Mouse (Mus musculus) intestine, embryonic 15.5 days (tissue): Measurements from ENCODE around the gene Syce3. TPM values are rescaled to one million over a fixed set of nuclear protein-coding genes. Genes with fewer than 3 reads are reported as not detected.
"Not testable (repeated sequence)": the region's sequence is repeated elsewhere in the genome, so short reads cannot be mapped to it uniquely, and the experiment has no call there.

Experiments
- ATAC-seq: fragments of 200-750 bp; cut with Nextera tagmentation; 2 replicates; pipeline ENCODE4 v1.8.0; 2017; ENCODE audit warnings: moderate TSS enrichment, moderate library complexity
- H3K27ac ChIP-seq: fragments of 300-500 bp; sonication (generic); 2 replicates; pipeline ENCODE4 v1.5.1; 2015; ENCODE audit warnings: mild to moderate bottlenecking, inconsistent platforms
- H3K27me3 ChIP-seq: fragments of 300-500 bp; sonication (generic); replicated peaks from 2 replicates; pipeline ENCODE4 v1.6.1; 2015; ENCODE audit warnings: inconsistent platforms
- H3K36me3 ChIP-seq: fragments of 300-500 bp; sonication (generic); 2 replicates; pipeline ENCODE4 v1.6.1; 2015; ENCODE audit warnings: inconsistent platforms
- H3K4me1 ChIP-seq: fragments of 300-500 bp; sonication (generic); replicated peaks from 2 replicates; pipeline ENCODE4 v1.6.1; 2015; ENCODE audit warnings: inconsistent platforms
- H3K4me2 ChIP-seq: fragments of 300-500 bp; sonication (generic); replicated peaks from 2 replicates; pipeline ENCODE4 v1.6.1; 2015; ENCODE audit warnings: mild to moderate bottlenecking, inconsistent platforms
- H3K4me3 ChIP-seq: fragments of 300-500 bp; sonication (generic); replicated peaks from 2 replicates; pipeline ENCODE4 v1.5.1; 2015; ENCODE audit warnings: inconsistent platforms
- H3K9ac ChIP-seq: fragments of 300-500 bp; sonication (generic); 2 replicates; pipeline ENCODE4 v1.6.1; 2015; ENCODE audit warnings: inconsistent platforms
- H3K9me3 ChIP-seq: fragments of 300-500 bp; sonication (generic); 2 replicates; pipeline ENCODE4 v1.6.1; 2016; ENCODE audit warnings: inconsistent platforms
- WGBS: fragments of 180-500 bp; shearing (Covaris S2); methylation state at CpG from one replicate; pipeline ENCODE4 v1.1.7; 2015; 5-methylcytosine and 5-hydroxymethylcytosine counted together
- polyA plus RNA-seq: library from polyadenylated mRNA; unstranded; fragments of >200 nt; fragmentation: Nextera tagmentation; extraction: Ambion mirVana; gene quantifications from 2 replicates; pipeline ENCODE4 v1.2.1, GENCODE M21; 2015

Gene Syce3
- polyA plus RNA-seq, 1 experiment from 2014 or later = not detected

DNA sequence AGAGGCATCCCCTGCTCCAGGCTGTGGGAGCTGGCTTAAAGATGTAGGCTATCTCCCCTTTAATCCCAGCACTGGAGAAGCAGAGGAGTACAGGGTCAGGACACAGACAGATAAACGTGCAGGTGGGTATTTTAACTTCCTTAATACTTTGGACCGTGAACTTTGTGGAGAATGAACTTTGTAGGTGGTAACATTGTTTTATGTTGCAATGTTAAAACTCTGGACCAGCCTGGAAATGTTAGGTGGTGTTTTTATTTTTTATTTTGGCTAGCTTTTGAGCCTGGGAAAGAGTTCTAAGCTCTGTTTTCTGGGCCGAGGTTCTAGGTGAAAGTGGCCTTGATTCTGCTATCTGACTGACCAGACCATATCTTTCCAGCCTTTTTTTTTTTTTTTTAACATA, 21.0 kb upstream of the Syce3 start:
- Histone ChIP-seq H3K9ac (no peak overlapping the region), H3K27me3 (no peaks in the 10 kb centered on the region), H3K4me2 (no peak overlapping the region), H3K4me3 (no peak overlapping the region), H3K9me3 (no peaks in the 10 kb centered on the region), H3K4me1 (0 out of 2 replicates have a peak, but pooled peaks cover 4% of the 10 kb centered on the region), H3K27ac (no peak overlapping the region), H3K36me3 (peaks cover 13% of the 10 kb centered on the region)
- no peak for ATAC-seq
- 75% methylated on average over 3 of the region's 3 CpGs for WGBS

DNA sequence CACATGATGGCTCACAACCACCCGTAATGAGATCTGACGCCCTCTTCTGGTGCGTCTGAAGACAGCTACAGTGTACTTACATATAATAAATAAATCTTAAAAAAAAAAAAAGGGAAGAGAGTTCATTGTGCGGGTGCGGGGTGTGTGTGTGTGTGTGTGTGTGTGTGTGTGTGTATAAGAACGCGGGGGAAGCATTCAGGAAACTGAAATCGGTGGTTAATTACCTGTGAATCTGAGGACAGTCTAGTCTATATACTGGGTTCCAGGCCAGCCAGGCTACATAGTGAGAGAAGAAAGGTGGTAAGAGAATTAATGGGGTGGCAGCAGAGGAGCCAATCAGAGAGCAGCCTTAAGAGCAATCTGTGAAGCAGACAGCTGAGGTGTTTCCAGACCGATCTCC, 20.5 kb upstream of the Syce3 start:
- WGBS = 67% methylated on average over 9 of the region's 9 CpGs
- not testable (repeated sequence) for ATAC-seq, H3K27ac ChIP-seq, H3K9ac ChIP-seq, H3K4me2 ChIP-seq, H3K4me1 ChIP-seq, H3K27me3 ChIP-seq, H3K9me3 ChIP-seq, H3K4me3 ChIP-seq
- peaks cover 15% of the 10 kb centered on the region for H3K36me3 ChIP-seq

DNA sequence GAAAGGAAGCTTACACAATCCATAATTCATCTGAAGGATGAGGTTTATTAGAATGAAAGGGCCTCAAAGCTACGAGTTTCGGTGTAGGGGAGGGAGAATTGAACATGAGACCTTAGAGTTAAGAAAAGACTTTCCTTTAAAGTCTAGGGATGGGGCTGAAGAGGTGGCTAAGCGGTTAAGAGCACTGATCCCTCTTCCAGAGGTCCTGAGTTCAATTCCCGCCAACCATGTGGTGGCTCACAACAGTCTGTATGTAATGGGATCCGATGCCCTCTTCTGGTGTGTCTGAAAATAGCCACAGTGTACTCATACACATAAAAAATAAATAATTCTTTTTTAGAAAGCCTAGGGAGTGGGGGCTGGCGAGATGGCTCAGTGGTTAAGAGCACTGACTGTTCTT, 20.0 kb upstream of the Syce3 start:
- peak overlapping the region; percentile 81 for H3K4me3 ChIP-seq
- 0 out of 2 replicates have a peak, but pooled peaks cover 4% of the 10 kb centered on the region for H3K4me1 ChIP-seq
- peak overlapping the region; percentile 83 for H3K9ac ChIP-seq
- H3K27ac ChIP-seq = peak overlapping the region; percentile 99
- peaks cover 15% of the 10 kb centered on the region for H3K36me3 ChIP-seq
- 54% methylated on average over 6 of the region's 6 CpGs for WGBS
- no peak for ATAC-seq
- no peaks in the 10 kb centered on the region for H3K27me3 ChIP-seq
- no peaks in the 10 kb centered on the region for H3K9me3 ChIP-seq
- H3K4me2 ChIP-seq = peak overlapping the region; percentile 88

DNA sequence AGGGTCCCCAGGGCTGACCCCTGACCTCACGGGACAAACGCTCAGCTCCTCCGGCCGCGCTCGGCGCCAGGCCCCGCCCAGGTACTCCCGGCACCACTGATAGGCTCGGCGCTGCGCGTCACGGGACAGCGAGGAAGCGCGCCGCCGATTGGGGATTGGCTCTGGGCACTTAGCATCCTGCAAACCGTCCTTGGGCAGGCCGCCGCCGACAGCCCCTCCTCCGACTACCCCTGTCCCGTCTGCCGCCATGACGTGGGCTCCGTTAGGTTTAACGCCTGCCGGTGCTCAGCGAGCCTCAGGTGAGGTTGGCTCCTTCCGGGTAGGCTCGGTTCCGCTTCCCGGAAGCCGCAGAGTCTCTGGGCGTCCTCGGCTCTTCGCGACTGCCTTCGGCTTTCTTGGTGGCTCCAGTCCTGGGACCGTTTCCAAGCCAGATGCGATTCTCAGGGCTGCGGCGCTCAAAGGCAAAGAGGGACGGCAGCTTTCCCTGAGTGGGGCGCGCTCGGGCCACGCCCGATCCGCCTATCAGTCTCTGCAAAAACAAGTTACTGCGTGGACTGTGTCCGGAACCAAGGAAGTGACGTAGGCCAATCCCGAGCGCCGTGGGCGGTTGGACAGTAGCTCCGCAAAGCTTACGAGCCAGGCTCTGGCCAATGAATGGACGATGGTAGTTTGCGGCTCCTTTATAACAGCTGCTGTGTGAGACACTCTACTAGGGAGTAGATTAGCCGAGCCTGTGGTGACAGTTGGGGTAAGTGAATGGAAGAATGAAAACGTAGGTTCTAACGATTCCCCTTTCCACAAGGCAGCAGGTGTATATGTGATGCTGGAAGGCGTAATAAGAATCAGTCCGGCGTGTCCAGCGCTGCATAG, 19.3 kb upstream of the Syce3 start, which contains the start of the genes C730034F03Rik, Gm44502 and Chkb:
Gene C730034F03Rik, plus strand, starts transcription at position 238 of the 870 bp plus-strand sequence.
Gene Gm44502, minus strand, starts transcription at position 345 of the 870 bp plus-strand sequence.
Gene Chkb, minus strand, starts transcription at position 557 of the 870 bp plus-strand sequence.
- ATAC-seq = peak; percentile 96
- peak within 1 kb of the TSS; percentile 88 for H3K4me2 ChIP-seq
- no peaks in the 10 kb centered on the region for H3K27me3 ChIP-seq
- peak within 1 kb of the TSS; percentile 81 for H3K4me3 ChIP-seq
- H3K9me3 ChIP-seq = no peaks in the 10 kb centered on the region
- peaks cover 15% of the 10 kb centered on the region for H3K36me3 ChIP-seq
- H3K4me1 ChIP-seq = 0 out of 2 replicates have a peak, but pooled peaks cover 4% of the 10 kb centered on the region
- H3K9ac ChIP-seq = peak within 1 kb of the TSS; percentile 83
- H3K27ac ChIP-seq = peak within 1 kb of the TSS; percentile 99
- WGBS = under 1% methylated on average over 70 of the region's 70 CpGs

DNA sequence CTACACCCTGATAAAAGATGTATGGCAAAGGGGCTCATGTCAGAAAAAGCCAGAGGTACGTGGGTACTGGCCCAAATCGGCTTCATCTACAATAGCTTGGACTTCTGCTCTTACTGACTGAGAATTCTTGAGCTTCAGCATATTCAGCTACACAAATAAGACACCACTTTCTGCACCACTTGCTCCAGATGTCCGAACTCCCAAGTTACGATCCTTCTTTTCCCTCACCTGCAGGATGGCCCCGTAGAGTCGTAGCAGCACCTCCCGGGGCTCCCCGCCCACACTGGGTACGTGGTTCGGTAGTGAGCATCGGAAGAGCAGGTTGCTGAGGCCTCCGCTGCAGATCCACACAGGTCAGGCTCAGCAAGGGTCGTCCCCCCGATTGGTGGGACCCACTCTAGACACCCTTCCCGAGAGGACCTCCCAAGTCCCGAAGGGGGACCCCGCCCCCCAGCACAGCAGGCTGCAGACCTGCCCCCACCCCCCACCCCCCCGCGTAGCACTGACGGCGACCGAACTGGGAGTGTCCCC, 18.6 kb upstream of the Syce3 start:
- Histone ChIP-seq H3K4me3 (peak overlapping the region; percentile 81), H3K36me3 (peaks cover 15% of the 10 kb centered on the region), H3K9me3 (no peaks in the 10 kb centered on the region), H3K27me3 (no peaks in the 10 kb centered on the region), H3K4me1 (0 out of 2 replicates have a peak, but pooled peaks cover 4% of the 10 kb centered on the region), H3K4me2 (peak overlapping the region; percentile 88), H3K27ac (peak overlapping the region; percentile 99; the same call in 1 of the 2 replicates), H3K9ac (peak overlapping the region; percentile 83)
- ATAC-seq = peak; percentile 44
- 5% methylated on average over 22 of the region's 22 CpGs for WGBS

DNA sequence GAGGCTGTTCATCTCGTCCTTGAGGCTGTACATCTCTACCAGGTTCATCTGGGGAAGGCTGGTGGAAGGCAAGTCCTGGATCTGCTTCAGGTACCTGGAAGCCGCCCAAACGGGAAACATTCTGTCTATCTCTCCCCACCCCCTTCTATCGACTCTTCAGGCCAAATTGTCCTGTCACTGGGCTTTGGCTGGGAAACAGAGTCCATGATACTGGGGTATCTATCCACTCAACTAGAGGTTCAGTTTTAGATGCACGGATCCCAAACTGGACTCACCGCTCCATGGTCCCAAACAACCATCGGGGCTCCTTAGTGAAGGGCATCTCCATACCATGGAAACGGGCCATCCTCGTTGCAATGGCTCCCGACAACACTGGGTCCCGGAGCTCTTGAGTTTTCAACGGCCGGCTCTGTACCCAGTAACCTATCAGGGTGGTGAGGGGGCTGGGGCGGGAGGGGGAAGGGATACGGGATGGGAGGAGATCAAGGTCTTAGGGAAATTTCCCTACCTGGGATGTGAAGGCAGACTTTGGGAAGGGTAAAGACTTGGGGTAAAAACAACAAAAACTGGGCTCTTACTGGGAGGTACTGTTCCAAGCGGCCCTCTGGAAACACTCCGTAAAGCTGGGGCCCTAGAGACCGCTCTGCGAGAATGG, 18.0 kb upstream of the Syce3 start:
- 0 out of 2 replicates have a peak, but pooled peaks cover 4% of the 10 kb centered on the region for H3K4me1 ChIP-seq
- H3K9me3 ChIP-seq = no peaks in the 10 kb centered on the region
- H3K4me2 ChIP-seq = peak overlapping the region; percentile 88
- H3K9ac ChIP-seq = peak overlapping the region; percentile 83
- H3K36me3 ChIP-seq = peaks cover 15% of the 10 kb centered on the region
- no peak for ATAC-seq
- peak overlapping the region; percentile 81 for H3K4me3 ChIP-seq
- no peak overlapping the region for H3K27ac ChIP-seq
- H3K27me3 ChIP-seq = no peaks in the 10 kb centered on the region
- 84% methylated on average over 19 of the region's 19 CpGs for WGBS

DNA sequence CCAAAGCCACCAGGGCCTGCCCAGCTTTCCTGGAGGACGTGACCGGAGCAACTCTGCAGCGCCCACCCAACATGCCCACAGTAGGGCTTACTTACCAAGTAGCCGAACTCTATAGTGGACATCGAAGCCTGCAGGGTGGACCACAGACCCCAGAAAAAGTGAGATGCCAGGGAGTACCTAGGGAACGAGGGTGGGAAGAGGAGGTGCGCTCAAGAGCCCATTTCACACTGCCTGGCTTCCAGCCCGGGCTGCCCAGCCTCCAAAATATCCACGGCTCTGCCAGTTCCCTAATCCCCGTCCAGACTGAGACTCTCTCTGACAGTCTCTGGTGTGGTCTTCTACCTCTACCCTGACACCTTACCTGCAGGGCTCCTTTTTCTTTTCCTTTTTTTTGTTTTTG, 16.4 kb upstream of the Syce3 start:
- no peak overlapping the region for H3K27ac ChIP-seq
- 0 out of 2 replicates have a peak, but pooled peaks cover 4% of the 10 kb centered on the region for H3K4me1 ChIP-seq
- H3K9ac ChIP-seq = no peak overlapping the region
- ATAC-seq = no peak
- 90% methylated on average over 10 of the region's 10 CpGs for WGBS
- H3K4me2 ChIP-seq = no peak overlapping the region
- no peaks in the 10 kb centered on the region for H3K9me3 ChIP-seq
- H3K27me3 ChIP-seq = no peaks in the 10 kb centered on the region
- peaks cover 15% of the 10 kb centered on the region for H3K36me3 ChIP-seq
- no peak overlapping the region for H3K4me3 ChIP-seq

DNA sequence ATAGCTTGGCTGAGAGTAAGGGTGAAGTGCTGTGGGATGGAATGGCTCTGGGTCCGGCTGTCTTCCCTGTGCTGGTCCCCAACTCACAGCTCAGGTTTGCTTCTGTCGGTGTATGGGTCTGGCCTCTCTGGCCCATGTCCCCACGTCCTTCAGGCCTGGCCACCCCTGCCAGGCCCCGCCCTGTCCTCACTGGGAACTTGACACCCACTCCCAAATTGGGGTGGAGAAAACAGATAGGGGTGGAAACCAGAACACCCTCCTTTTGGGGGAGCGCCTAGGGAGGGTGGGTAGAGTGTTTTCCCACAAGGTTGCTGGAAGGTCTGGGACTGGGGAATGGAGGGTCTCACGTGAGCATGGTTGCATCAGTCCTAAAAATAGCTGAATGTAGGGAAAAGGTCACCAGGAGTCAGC, 15.4 kb upstream of the Syce3 start, which contains the start of gene Cpt1b:
Gene Cpt1b, minus strand, starts transcription at position 153 of the 411 bp plus-strand sequence.
- WGBS = 35% methylated on average over 6 of the region's 6 CpGs
- no peaks in the 10 kb centered on the region for H3K27me3 ChIP-seq
- no peaks in the 10 kb centered on the region for H3K9me3 ChIP-seq
- H3K36me3 ChIP-seq = peaks cover 15% of the 10 kb centered on the region
- H3K9ac ChIP-seq = no peak within 1 kb of the TSS
- no peak within 1 kb of the TSS for H3K4me3 ChIP-seq
- H3K27ac ChIP-seq = no peak within 1 kb of the TSS
- no peak for ATAC-seq
- 0 out of 2 replicates have a peak, but pooled peaks cover 4% of the 10 kb centered on the region for H3K4me1 ChIP-seq
- no peak within 1 kb of the TSS for H3K4me2 ChIP-seq

DNA sequence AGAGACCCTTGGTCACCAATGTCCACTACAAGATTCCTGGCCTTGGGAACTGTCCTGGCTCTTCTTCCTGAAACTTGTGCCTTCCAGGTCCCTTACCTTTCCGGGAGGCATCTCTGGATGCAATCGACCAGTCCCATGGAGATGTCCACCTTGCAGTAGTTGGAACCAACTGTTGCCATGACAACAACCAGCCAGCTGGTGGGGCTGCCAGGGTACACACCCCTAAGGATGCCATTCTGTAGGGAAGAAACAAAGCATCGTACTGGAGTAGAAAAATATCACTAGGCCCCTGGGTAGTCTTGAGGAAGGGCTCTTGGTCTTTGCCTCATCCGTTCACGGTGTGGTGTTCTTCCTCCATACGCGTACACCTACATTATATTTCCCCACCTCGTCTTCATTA, 14.3 kb upstream of the Syce3 start:
- Histone ChIP-seq H3K36me3 (peaks cover 15% of the 10 kb centered on the region), H3K27ac (no peak overlapping the region), H3K4me2 (no peak overlapping the region), H3K9me3 (no peaks in the 10 kb centered on the region), H3K4me3 (no peak overlapping the region), H3K27me3 (no peaks in the 10 kb centered on the region), H3K9ac (no peak overlapping the region), H3K4me1 (0 out of 2 replicates have a peak, but pooled peaks cover 4% of the 10 kb centered on the region)
- 86% methylated on average over 8 of the region's 8 CpGs for WGBS
- no peak for ATAC-seq

DNA sequence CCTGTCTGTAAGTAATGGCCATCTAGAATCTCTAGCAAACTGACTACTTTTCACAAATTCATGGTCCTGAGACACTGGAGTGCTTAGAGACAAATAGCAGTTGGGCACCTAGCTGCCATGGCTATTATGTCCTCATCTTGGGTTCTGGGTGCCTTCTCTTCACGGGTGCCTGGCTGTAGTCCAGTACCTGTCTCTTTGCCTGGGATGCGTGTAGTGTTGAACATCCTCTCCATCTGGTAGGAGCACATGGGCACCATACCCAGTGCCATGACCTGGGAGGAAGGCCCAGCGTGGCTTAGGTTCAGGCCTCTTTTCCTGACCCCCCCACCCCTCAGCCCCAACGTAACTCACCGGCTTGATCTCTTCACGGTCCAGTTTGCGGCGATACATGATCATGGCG, 11.6 kb upstream of the Syce3 start:
- Histone ChIP-seq H3K27ac (no peak overlapping the region), H3K4me1 (no peaks in the 10 kb centered on the region), H3K4me2 (no peak overlapping the region), H3K36me3 (peaks cover 7% of the 10 kb centered on the region; the same call in 1 of the 2 replicates), H3K9ac (no peak overlapping the region), H3K27me3 (no peaks in the 10 kb centered on the region), H3K9me3 (no peaks in the 10 kb centered on the region), H3K4me3 (no peak overlapping the region)
- WGBS = 93% methylated on average over 9 of the region's 9 CpGs
- no peak for ATAC-seq

DNA sequence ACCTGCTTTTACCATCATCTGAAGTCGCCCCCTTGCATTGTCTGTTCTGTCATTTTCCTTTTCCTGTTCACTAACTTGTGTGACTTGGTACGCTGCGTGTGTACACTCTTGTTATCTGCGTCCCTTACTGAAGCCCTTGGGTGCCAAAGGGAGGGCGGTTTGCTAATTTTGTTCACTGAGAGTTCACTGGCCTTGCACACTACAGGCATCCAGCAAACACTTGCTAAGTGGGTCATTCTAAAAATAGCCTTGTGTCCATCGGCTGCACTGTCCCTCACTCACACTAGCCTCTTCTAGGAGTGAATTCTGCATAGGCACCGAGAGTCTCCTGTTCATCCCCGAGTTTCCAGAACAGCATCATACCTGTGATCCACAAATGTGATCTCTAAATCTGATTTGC, 5.0 kb upstream of the Syce3 start:
- Histone ChIP-seq H3K36me3 (no peaks in the 10 kb centered on the region), H3K4me3 (no peak overlapping the region), H3K9me3 (no peaks in the 10 kb centered on the region), H3K27me3 (no peaks in the 10 kb centered on the region), H3K4me1 (no peaks in the 10 kb centered on the region), H3K4me2 (no peak overlapping the region), H3K9ac (no peak overlapping the region), H3K27ac (no peak overlapping the region)
- ATAC-seq = no peak
- WGBS = 86% methylated on average over 8 of the region's 8 CpGs

DNA sequence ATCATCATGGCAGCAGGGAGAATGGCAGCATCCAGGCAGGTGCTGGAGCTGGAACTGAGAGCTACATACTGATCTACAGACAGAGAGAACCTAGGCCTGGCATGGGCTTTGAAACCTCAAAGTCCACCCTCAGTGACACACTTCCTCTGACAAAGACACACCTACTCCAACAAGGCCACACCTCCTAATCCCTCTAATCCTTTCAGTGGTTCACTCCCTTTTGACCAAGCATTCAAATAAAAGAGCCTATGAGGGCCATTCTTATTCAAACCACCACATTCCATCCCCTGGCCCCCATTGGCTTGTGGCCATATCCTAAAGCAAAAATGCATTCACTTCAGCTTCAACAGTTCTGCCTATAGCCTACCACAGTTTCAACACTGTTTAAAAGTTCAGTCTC, 3.6 kb downstream of the Syce3 start:
- H3K9ac ChIP-seq = no peak overlapping the region
- no peak overlapping the region for H3K4me3 ChIP-seq
- no peaks in the 10 kb centered on the region for H3K36me3 ChIP-seq
- no peaks in the 10 kb centered on the region for H3K9me3 ChIP-seq
- ATAC-seq = no peak
- no peak overlapping the region for H3K4me2 ChIP-seq
- H3K4me1 ChIP-seq = no peaks in the 10 kb centered on the region
- H3K27me3 ChIP-seq = no peaks in the 10 kb centered on the region
- no peak overlapping the region for H3K27ac ChIP-seq
